Mouse (Mus musculus) spleen, adult 2 months (tissue): ENCODE results near the gene H2-M5.

Experiments
- CTCF ChIP-seq: fragments of 200-500 bp; IDR thresholded peaks from 2 replicates; pipeline ENCODE4 v1.5.1; 2011; ENCODE audit warnings: mild to moderate bottlenecking, inconsistent platforms; ENCODE audit not compliant: insufficient read depth, insufficient read length, insufficient replicate concordance; ENCODE audit errors: extremely low read depth
- POLR2A ChIP-seq: fragments of 200-500 bp; IDR thresholded peaks from 2 replicates; pipeline ENCODE4 v1.6.1; 2011; ENCODE audit warnings: low read depth, low read length, inconsistent platforms

DNA sequence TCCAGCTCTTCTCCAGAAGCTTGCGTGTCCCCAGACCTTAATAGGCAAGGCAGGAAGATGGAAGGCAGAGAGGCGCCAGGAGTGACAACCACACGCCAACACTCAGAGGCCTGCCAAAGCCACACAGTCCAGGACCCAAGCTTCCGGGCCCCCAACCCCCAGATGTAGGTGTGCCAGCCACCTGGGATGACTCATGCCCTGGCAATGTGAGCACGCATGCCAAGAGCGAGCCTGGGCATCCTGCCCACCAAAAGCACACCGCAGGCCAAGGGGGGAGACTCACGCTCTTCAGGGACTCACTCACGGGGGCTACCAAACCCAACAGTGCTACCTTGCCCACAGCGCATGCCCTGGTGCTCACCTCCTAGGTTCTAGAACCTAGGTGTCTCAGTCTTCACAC, 46.9 kb downstream of the H2-M5 start:
- TF ChIP-seq CTCF (no peak), POLR2A (no peak)
